Mouse (Mus musculus): ENCODE data around the gene Map1s. TPM values are rescaled to one million over a fixed set of nuclear protein-coding genes. Genes with fewer than 3 reads are reported as not detected.

The Map1s gene
- 69.2 and 69.9 TPM in 2 replicates for polyA plus RNA-seq (2015; fragmentation: Nextera tagmentation; extraction: Ambion mirVana)

DNA sequence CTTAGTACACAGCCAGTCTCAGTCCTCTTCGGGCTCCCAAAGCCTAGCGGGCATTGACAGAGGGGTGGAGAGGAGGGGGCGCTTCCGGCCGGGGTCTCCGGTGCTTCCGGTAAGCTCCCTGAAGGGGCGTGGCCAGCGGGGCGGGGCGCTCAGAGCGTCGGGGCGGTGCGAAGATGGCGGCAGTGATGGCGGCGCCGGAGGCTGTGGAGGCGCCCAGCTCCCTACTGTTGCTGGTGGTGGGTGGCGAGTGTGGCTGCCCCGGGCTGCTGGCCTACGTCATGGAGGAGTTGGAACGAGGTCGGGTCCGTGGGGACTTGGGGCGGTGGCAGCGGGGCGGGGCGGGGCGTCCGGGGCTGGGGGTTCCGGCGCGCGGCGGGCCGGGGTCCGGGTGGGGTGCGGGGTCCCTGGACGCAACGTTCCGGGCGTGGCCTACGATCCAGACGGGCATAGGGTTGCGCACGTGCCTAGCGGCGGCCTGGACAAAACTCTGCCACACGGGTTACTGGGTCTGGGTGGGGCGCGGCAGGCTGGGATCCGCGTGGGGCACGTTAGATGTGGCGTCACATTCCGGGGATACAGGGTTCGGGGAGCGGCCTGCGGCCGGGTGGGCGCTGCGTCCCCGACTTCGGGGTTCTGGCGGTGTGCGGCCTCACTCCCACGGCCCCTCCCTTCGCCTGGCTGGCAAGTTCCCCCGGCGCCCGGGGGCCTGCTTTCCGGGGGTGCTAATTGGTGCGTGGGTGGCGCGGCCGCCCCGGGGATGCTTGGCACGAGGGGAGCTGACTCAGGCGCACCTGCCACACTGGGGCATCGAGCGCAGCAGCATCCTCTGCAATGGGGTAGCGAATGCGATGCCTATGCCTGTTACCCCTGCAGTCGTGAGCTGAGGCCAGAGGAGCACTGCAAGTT is at the start of gene Map1s:
Gene Map1s (plus strand): TSS at position 102 of the 906 bp plus-strand sequence.
- Histone ChIP-seq H3K4me3 (peak within 1 kb of the TSS; percentile 91), H3K36me3 (replicated peaks) (no peaks in the 10 kb centered on the region), H3K9me3 (no peaks in the 10 kb centered on the region), H3K4me1 (peaks cover 18% of the 10 kb centered on the region), H3K4me2 (peak within 1 kb of the TSS; percentile 95), H3K9ac (peak within 1 kb of the TSS; percentile 95), H3K27me3 (replicated peaks) (peaks cover 11% of the 10 kb centered on the region), H3K27ac (peak within 1 kb of the TSS; percentile 90)
- ATAC-seq (replicated peaks), result peak; percentile 96
- under 1% methylated on average over 86 of the region's 86 CpGs for WGBS

DNA sequence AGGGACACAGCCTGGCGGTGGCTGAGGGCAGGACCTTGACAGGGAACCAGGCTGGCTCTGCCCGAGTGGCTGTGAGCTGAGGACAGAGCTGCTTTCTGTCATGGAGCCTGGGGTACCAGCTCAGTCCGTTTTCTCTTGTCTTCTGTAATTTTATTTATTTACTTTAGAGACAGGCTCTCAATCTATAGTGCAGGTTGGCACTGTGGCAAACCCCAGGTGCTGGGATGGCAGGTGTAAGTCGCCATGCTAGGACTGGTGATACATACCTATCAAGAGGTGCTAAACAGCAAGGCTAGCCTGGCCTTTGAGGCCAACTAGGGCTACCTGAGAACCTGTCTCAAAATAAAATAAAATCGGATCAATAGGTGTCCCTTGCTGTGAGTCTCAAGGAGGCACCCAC is 49.7 kb upstream of the Map1s start:
- H3K4me1 ChIP-seq, result peaks cover 31% of the 10 kb centered on the region
- peak overlapping the region; percentile 87 for H3K4me2 ChIP-seq
- H3K27ac ChIP-seq, result no peak overlapping the region
- no peak overlapping the region; the same call in 1 of the 2 replicates for H3K9ac ChIP-seq
- H3K36me3 ChIP-seq (replicated peaks), result no peaks in the 10 kb centered on the region
- no peaks in the 10 kb centered on the region for H3K27me3 ChIP-seq (replicated peaks)
- H3K9me3 ChIP-seq, result no peaks in the 10 kb centered on the region
- no peak overlapping the region for H3K4me3 ChIP-seq
- no peak for ATAC-seq (replicated peaks)
- 68% methylated on average over 5 of the region's 5 CpGs for WGBS

DNA sequence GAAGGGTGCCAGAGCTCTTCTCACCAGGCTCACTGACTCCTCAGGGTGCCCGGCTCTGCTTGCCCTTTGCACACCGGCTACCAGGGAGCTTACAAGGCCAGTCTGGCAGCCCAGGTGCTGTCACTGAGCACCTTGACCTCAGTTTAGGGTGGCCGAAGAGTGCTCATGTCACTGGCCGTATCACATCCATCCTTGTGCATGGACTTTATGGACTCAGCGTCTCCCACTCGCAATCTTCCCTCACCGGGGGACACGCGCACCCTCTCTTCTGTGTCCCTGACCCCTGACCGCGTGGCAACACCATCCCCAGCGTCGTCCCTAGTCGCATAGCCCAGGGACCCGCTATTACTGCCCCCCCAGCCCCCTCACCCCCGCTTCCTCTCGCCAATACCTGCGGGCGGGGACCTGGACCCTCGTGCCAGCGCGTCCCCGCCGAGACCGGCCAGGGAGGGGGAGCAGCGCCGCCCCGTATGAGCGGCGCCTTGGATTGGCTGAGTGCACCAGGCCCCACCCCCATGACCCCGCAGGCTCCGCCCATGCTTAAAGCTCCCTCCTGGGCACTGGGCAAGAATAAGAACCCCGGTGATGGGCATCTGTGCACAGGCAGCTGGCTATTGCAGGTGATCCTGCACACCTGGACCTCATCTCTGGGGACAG is 49.1 kb upstream of the Map1s start:
- H3K9ac ChIP-seq, result peak overlapping the region; percentile 62
- peak overlapping the region; percentile 87 for H3K4me2 ChIP-seq
- no peak overlapping the region for H3K27ac ChIP-seq
- no peaks in the 10 kb centered on the region for H3K36me3 ChIP-seq (replicated peaks)
- WGBS, result 6% methylated on average over 33 of the region's 33 CpGs
- no peaks in the 10 kb centered on the region for H3K27me3 ChIP-seq (replicated peaks)
- peak; percentile 75 for ATAC-seq (replicated peaks)
- peak overlapping the region; percentile 50 for H3K4me3 ChIP-seq
- no peaks in the 10 kb centered on the region for H3K9me3 ChIP-seq
- peaks cover 36% of the 10 kb centered on the region for H3K4me1 ChIP-seq

DNA sequence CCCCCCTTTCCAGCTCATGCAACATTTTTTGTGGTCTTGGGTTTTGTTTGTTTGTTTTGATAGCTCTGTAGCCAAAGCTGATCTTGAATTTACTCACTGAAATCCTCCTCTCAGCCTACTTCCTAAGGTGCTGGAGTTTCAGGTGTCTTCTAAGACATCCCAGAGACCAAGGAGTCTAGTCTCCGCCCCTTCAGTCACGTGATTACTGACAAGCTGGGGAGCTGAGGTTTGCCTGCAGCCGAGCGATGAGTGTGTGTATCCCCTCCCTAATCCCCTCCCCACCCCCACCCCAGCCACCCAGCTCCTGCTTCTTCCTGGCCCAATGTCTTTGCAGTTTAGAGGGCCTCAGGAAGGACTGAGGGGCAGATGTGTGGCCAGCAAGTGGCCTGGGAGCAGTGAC is 48.2 kb upstream of the Map1s start:
- Histone ChIP-seq H3K4me2 (peak overlapping the region; percentile 87), H3K4me1 (peaks cover 44% of the 10 kb centered on the region), H3K9ac (no peak overlapping the region), H3K9me3 (no peaks in the 10 kb centered on the region), H3K36me3 (replicated peaks) (no peaks in the 10 kb centered on the region), H3K27me3 (replicated peaks) (no peaks in the 10 kb centered on the region), H3K27ac (peak overlapping the region; percentile 45; the same call in 1 of the 2 replicates), H3K4me3 (peak overlapping the region; percentile 50; the same call in 1 of the 2 replicates)
- ATAC-seq (replicated peaks), result peak; percentile 19; the same call in 1 of the 2 replicates
- 13% methylated on average over 4 of the region's 4 CpGs for WGBS

DNA sequence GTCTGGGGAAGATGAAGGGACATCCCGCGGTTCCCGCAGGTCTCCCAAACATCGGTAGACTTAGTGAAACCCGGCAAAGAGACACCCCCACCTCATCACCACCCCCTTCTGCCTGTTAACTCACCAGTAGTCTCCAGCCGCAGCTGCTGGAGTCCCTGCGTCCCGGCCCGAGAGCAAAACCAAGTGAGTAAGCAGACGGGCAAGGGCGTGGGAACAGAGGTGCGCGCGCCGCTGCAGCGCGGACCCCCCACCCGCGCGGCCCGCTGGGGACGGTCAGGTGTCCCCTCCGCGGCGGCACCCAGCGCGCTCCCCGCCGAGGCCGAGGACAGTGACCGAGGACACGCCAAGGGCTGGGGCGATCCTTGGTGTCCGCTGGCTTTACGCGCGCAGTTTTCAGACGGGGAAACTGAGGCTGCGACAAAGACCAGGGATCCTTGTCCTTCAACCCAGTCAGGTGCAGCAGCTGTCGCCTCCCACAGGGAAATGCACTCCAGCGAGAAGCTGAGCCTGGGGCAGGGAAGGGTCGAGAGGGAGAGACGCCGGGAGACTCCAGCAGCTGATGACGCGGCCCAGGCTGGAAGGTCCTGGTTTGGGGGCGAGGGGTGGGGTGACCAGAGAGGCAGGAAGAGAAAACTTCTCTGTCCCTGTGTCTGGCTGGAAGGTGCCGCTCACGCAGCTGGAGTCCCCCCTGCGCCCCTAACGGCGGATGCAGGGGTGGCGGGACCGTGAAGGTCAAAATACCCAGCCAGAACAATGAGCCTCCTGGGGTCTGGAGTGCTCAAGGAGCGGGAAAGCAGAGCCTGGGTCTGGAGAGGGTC is 42.7 kb upstream of the Map1s start, which contains the start of gene Kcnn1:
Gene Kcnn1 (minus strand): TSS at position 435 of the 818 bp plus-strand sequence.
- no peak for ATAC-seq (replicated peaks)
- WGBS, result under 1% methylated on average over 55 of the region's 55 CpGs
- H3K36me3 ChIP-seq (replicated peaks), result no peaks in the 10 kb centered on the region
- no peaks in the 10 kb centered on the region for H3K27me3 ChIP-seq (replicated peaks)
- peak within 1 kb of the TSS; percentile 56 for H3K4me3 ChIP-seq
- no peaks in the 10 kb centered on the region for H3K9me3 ChIP-seq
- peak within 1 kb of the TSS; percentile 95 for H3K27ac ChIP-seq
- peaks cover 63% of the 10 kb centered on the region for H3K4me1 ChIP-seq
- peak within 1 kb of the TSS; percentile 95 for H3K4me2 ChIP-seq
- peak within 1 kb of the TSS; percentile 65 for H3K9ac ChIP-seq

DNA sequence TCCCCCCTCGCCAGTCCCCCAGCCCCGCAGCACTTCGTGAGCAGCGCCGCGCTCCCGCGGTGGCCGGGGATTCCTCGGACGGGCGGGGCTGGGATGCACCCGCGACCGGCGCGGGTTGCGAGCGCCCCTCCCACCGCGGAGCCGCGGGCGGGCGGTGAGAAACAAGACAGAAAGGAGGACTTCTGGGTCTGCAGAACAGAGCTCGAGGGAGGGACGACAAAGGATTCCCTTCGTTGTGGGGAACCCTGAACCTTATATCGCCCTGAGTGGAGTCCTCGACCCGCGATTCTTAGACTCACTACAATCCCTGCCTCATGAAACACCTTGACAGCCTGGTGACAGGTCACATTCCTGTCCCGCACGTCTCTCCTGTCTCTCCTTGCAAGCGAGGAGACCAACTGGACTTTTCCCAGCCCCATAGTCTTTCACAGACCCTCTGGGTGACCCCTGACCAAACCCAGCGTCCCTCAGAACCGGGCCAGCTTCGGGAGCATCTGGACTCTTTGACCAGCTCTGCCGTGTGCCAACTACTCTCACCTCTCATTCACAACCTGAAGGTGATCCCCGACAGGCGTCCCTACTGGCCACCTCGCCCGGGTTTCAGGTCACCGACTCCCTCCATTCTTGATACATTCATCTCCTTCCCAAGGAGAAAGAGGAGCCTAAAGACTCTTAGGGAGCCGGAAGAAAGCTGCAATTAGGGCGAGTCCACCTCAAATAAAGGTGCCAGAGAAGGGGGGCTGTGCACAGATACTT is 41.6 kb upstream of the Map1s start:
- Histone ChIP-seq H3K4me2 (peak overlapping the region; percentile 95), H3K4me3 (peak overlapping the region; percentile 56), H3K27me3 (replicated peaks) (no peaks in the 10 kb centered on the region), H3K36me3 (replicated peaks) (no peaks in the 10 kb centered on the region), H3K4me1 (peaks cover 67% of the 10 kb centered on the region), H3K9ac (peak overlapping the region; percentile 65), H3K27ac (peak overlapping the region; percentile 95), H3K9me3 (no peaks in the 10 kb centered on the region)
- ATAC-seq (replicated peaks), result no peak
- 2% methylated on average over 46 of the region's 46 CpGs for WGBS

DNA sequence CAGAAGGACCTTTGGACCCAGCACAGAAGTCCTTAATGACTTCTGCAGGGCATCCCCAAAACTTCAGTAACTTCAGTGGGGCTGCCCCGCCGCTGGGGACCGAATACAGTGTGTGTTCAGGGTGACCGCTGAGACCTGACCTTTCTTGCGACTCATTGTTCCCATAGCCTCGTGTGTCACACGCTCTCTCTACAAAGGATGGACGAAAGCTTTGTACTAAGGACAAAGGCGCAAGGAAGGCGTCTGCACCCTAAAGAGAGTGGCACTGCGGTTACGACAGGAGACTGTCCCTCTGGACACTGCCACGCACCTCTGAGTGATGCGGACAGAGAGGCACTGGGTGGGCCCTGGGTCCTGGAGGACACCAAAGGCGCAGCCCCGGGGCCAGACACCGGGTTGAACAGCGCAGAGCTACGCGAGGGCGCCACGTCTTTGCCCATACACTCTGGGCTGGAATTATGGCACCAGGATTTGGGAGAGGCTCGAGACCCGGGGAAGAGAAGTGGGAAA is 41.0 kb upstream of the Map1s start:
- H3K9me3 ChIP-seq, result no peaks in the 10 kb centered on the region
- WGBS, result under 1% methylated on average over 24 of the region's 24 CpGs
- H3K27ac ChIP-seq, result peak overlapping the region; percentile 95
- no peaks in the 10 kb centered on the region for H3K36me3 ChIP-seq (replicated peaks)
- H3K4me3 ChIP-seq, result peak overlapping the region; percentile 56
- ATAC-seq (replicated peaks), result peak; percentile 32
- H3K9ac ChIP-seq, result peak overlapping the region; percentile 65
- peaks cover 73% of the 10 kb centered on the region for H3K4me1 ChIP-seq
- no peaks in the 10 kb centered on the region for H3K27me3 ChIP-seq (replicated peaks)
- H3K4me2 ChIP-seq, result peak overlapping the region; percentile 95

DNA sequence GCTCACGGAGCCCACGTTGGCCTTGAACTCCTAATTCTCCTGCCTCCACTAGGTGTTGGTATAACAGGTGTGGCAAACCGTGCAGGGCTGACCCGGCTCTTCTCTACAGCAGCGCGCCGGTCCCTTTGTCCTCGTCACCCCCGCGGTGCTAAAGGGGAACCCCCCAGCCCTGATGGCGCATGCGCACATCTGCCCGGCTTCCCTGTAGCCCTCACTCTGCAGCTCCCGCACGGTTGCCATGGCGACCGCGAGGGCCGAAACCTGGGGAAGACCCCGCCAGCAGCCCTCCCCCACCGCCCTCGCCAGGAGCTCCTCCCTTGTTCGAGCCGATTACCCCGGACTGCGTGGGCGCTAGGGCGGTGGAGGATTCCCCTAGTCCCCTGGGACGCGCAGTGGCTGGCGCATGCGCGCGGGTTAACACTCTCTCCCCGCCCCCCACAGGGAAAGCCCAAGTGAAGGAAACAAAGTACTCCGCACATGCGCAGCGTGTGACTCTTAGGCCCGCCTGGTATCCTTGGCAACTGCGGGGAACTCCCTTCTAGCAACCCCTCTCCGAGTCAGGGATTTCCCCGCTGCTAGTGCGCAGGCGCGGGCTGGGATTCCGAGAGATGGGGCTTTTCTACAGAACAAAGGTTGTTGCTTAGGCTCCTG is 40.3 kb upstream of the Map1s start:
- no peaks in the 10 kb centered on the region for H3K36me3 ChIP-seq (replicated peaks)
- H3K27ac ChIP-seq, result peak overlapping the region; percentile 95
- peak overlapping the region; percentile 56 for H3K4me3 ChIP-seq
- H3K4me2 ChIP-seq, result peak overlapping the region; percentile 95
- H3K9me3 ChIP-seq, result no peaks in the 10 kb centered on the region
- ATAC-seq (replicated peaks), result peak; percentile 84
- under 1% methylated on average over 46 of the region's 46 CpGs for WGBS
- no peaks in the 10 kb centered on the region for H3K27me3 ChIP-seq (replicated peaks)
- H3K9ac ChIP-seq, result peak overlapping the region; percentile 65
- H3K4me1 ChIP-seq, result peaks cover 75% of the 10 kb centered on the region

DNA sequence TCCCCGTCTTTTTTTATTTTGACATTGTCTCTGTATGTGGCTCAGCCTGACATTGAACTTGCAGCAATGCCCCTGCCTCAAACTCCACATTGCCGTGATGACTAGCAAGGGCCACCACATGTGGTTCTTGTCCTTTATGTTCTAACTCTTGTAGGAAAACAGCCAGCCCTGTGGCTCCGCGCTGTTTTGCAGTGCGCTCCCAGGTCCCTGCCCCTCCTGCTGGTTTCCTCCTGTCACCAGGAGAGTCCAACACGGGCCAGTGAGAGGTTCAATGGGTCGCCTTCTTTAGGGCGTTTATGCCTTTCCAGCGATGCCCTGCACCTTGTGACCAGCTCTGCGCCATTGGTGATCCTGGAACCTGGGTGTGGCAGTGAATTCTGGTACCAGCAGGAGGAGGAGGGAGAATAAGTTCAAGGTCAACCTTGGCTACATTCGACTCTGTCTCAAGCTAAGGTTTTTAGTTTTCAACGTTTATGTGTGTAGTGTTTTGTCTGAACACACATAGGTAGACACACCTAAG is 39.7 kb upstream of the Map1s start:
- no peaks in the 10 kb centered on the region for H3K36me3 ChIP-seq (replicated peaks)
- peak overlapping the region; percentile 95 for H3K4me2 ChIP-seq
- H3K4me1 ChIP-seq, result peaks cover 75% of the 10 kb centered on the region
- peak; percentile 15 for ATAC-seq (replicated peaks)
- 4% methylated on average over 12 of the region's 12 CpGs for WGBS
- H3K27me3 ChIP-seq (replicated peaks), result no peaks in the 10 kb centered on the region
- H3K9ac ChIP-seq, result peak overlapping the region; percentile 37
- no peaks in the 10 kb centered on the region for H3K9me3 ChIP-seq
- H3K27ac ChIP-seq, result peak overlapping the region; percentile 95
- peak overlapping the region; percentile 56 for H3K4me3 ChIP-seq

DNA sequence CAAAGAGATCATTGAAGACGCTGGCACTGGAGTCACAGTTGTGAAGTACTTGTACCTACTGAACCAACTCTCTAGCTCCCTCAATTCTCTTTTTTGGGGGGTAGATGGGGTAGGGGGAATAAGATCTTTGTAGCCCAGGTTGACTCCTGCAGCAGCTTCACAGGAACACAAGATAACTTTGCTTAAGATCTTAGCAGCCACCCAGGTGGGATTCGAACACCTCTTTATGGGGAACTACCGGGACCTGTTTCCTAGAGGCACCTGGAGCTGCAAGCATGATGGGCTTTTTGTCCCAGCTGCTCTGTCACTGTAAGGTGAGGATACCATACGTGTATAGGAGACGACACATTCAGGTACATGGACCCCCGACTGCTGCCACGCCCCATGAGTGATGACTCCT is 39.2 kb upstream of the Map1s start:
- Histone ChIP-seq H3K4me3 (no peak overlapping the region), H3K9ac (no peak overlapping the region; the same call in 1 of the 2 replicates), H3K4me1 (peaks cover 73% of the 10 kb centered on the region), H3K9me3 (no peaks in the 10 kb centered on the region), H3K27ac (peak overlapping the region; percentile 95), H3K4me2 (peak overlapping the region; percentile 95; the same call in 1 of the 2 replicates), H3K27me3 (replicated peaks) (no peaks in the 10 kb centered on the region), H3K36me3 (replicated peaks) (no peaks in the 10 kb centered on the region)
- no peak for ATAC-seq (replicated peaks)
- WGBS, result 84% methylated on average over 7 of the region's 7 CpGs
